Mouse (Mus musculus): ENCODE data around the gene Amdhd1. TPM values are rescaled to one million over a fixed set of nuclear protein-coding genes. Genes with fewer than 3 reads are reported as not detected.

Amdhd1 gene
- total RNA-seq, 2 experiments from 2014 or later, result not detected

- no peak for DNase-seq
- Histone ChIP-seq H3K27ac (no peak overlapping the region), H3K4me3 (no peak overlapping the region)
- TF ChIP-seq CTCF (IDR thresholded peaks at IDR 0.05), result no peak
- intact Hi-C loops (cut with DNase I), result no loop called here
Measured at GRCm38 (mm10) chr10:93519756-93520155, 20.1 kb downstream of the Amdhd1 start.

- DNase-seq, result no peak
- no peak overlapping the region for H3K27ac ChIP-seq
- no peak overlapping the region for H3K4me3 ChIP-seq
- intact Hi-C loops (cut with DNase I), result no loop called here
- no peak for TF ChIP-seq CTCF (IDR thresholded peaks at IDR 0.05)
Measured at GRCm38 (mm10) chr10:93519159-93519558, 20.7 kb downstream of the Amdhd1 start.

- no peak for DNase-seq
- no peak for TF ChIP-seq CTCF (IDR thresholded peaks at IDR 0.05)
- Histone ChIP-seq H3K27ac (no peak overlapping the region), H3K4me3 (no peak overlapping the region)
- intact Hi-C loops (cut with DNase I), result no loop called here
Measured at GRCm38 (mm10) chr10:93518620-93519019, 21.2 kb downstream of the Amdhd1 start.

- DNase-seq, result no peak
- intact Hi-C loops (cut with DNase I), result no loop called here
- H3K4me3 ChIP-seq, result no peak overlapping the region
- TF ChIP-seq CTCF (IDR thresholded peaks at IDR 0.05), result no peak
- H3K27ac ChIP-seq, result no peak overlapping the region
Measured at GRCm38 (mm10) chr10:93518186-93518585, 21.6 kb downstream of the Amdhd1 start.

GRCm38 (mm10) chr10:93517754-93518153, 22.1 kb downstream of the Amdhd1 start:
- Histone ChIP-seq H3K4me3 (no peak overlapping the region), H3K27ac (no peak overlapping the region)
- intact Hi-C loops (cut with DNase I), result no loop called here
- no peak for DNase-seq
- no peak for TF ChIP-seq CTCF (IDR thresholded peaks at IDR 0.05)

GRCm38 (mm10) chr10:93515927-93516326, 23.9 kb downstream of the Amdhd1 start:
- DNase-seq, result no peak
- H3K27ac ChIP-seq, result no peak overlapping the region
- H3K4me3 ChIP-seq, result no peak overlapping the region
- intact Hi-C loops (cut with DNase I), result no loop called here
- TF ChIP-seq CTCF (IDR thresholded peaks at IDR 0.05), result no peak

GRCm38 (mm10) chr10:93515419-93515818, 24.4 kb downstream of the Amdhd1 start:
- TF ChIP-seq CTCF (IDR thresholded peaks at IDR 0.05), result no peak
- DNase-seq, result no peak
- Histone ChIP-seq H3K27ac (no peak overlapping the region), H3K4me3 (no peak overlapping the region)
- intact Hi-C loops (cut with DNase I), result no loop called here

GRCm38 (mm10) chr10:93509532-93510153, 30.2 kb downstream of the Amdhd1 start:
- TF ChIP-seq CTCF (IDR thresholded peaks at IDR 0.05), result no peak
- H3K4me3 ChIP-seq, result no peak overlapping the region
- H3K27ac ChIP-seq, result no peak overlapping the region
- intact Hi-C loops (cut with DNase I), result no loop called here
- DNase-seq, result no peak

GRCm38 (mm10) chr10:93508383-93508970, 31.4 kb downstream of the Amdhd1 start:
- intact Hi-C loops (cut with DNase I), result no loop called here
- no peak for DNase-seq
- no peak overlapping the region for H3K27ac ChIP-seq
- no peak overlapping the region for H3K4me3 ChIP-seq
- no peak for TF ChIP-seq CTCF (IDR thresholded peaks at IDR 0.05)

- no peak for TF ChIP-seq CTCF (IDR thresholded peaks at IDR 0.05)
- no peak for DNase-seq
- Histone ChIP-seq H3K4me3 (no peak overlapping the region), H3K27ac (no peak overlapping the region)
- intact Hi-C loops (cut with DNase I), result no loop called here
Measured at GRCm38 (mm10) chr10:93501346-93501745, 38.5 kb downstream of the Amdhd1 start.

GRCm38 (mm10) chr10:93500864-93501263, 39.0 kb downstream of the Amdhd1 start:
- no peak overlapping the region for H3K27ac ChIP-seq
- H3K4me3 ChIP-seq, result no peak overlapping the region
- intact Hi-C loops (cut with DNase I), result no loop called here
- no peak for DNase-seq
- TF ChIP-seq CTCF (IDR thresholded peaks at IDR 0.05), result no peak

- intact Hi-C loops (cut with DNase I), result no loop called here
- H3K4me3 ChIP-seq, result no peak overlapping the region
- no peak overlapping the region for H3K27ac ChIP-seq
- no peak for TF ChIP-seq CTCF (IDR thresholded peaks at IDR 0.05)
- DNase-seq, result no peak
Measured at GRCm38 (mm10) chr10:93490451-93490850, 49.4 kb downstream of the Amdhd1 start.

GRCm38 (mm10) chr10:93488828-93489226, 51.0 kb downstream of the Amdhd1 start:
- intact Hi-C loops (cut with DNase I), result loop anchor here (1.0 kb wide), 1 partner anchor 45 kb away; no protein-coding TSS in a partner anchor
- no peak overlapping the region for H3K27ac ChIP-seq
- H3K4me3 ChIP-seq, result no peak overlapping the region
- no peak for DNase-seq
- TF ChIP-seq CTCF (IDR thresholded peaks at IDR 0.05), result no peak

Measured in gastrocnemius, adult 2 months (tissue).